Mouse (Mus musculus) urinary bladder, postnatal 25 days (tissue): Measurements from ENCODE around the gene Smim1.

Experiments used
- DNase-seq: peaks from one replicate; pipeline ENCODE4 v3.0.0; 2022; ENCODE audit warnings: low spot score

Gene Smim1

GRCm38 (mm10) chr4:154025641-154026440, at the start of gene Smim1:
Gene Smim1 (minus strand): TSS chr4:154026230.
- peak; percentile 60 for DNase-seq

GRCm38 (mm10) chr4:154071941-154072340, 45.9 kb upstream of the Smim1 start:
- no peak for DNase-seq

GRCm38 (mm10) chr4:154071521-154071920, 45.5 kb upstream of the Smim1 start:
- DNase-seq = no peak

- DNase-seq = peak; percentile 30
Measured at GRCm38 (mm10) chr4:154070896-154071295, 44.9 kb upstream of the Smim1 start.

GRCm38 (mm10) chr4:154064827-154065773, 39.1 kb upstream of the Smim1 start:
- no peak for DNase-seq

GRCm38 (mm10) chr4:154057696-154058095, 31.7 kb upstream of the Smim1 start:
- DNase-seq = no peak

GRCm38 (mm10) chr4:154056661-154057060, 30.6 kb upstream of the Smim1 start:
- DNase-seq = no peak

GRCm38 (mm10) chr4:154056046-154056445, 30.0 kb upstream of the Smim1 start:
- no peak for DNase-seq

- no peak for DNase-seq
Measured at GRCm38 (mm10) chr4:154055482-154055881, 29.5 kb upstream of the Smim1 start.

- no peak for DNase-seq
Measured at GRCm38 (mm10) chr4:154053065-154053464, 27.0 kb upstream of the Smim1 start.

- DNase-seq = no peak
Measured at GRCm38 (mm10) chr4:154051401-154051800, 25.4 kb upstream of the Smim1 start.

- no peak for DNase-seq
Measured at GRCm38 (mm10) chr4:154045837-154046236, 19.8 kb upstream of the Smim1 start.

- no peak for DNase-seq
Measured at GRCm38 (mm10) chr4:154042577-154042976, 16.5 kb upstream of the Smim1 start, which contains the start of gene Ccdc27. Gene Ccdc27 (minus strand): TSS chr4:154042677.

GRCm38 (mm10) chr4:154037123-154037522, 11.1 kb upstream of the Smim1 start:
- no peak for DNase-seq

GRCm38 (mm10) chr4:154028646-154029045, 2.6 kb upstream of the Smim1 start:
- DNase-seq = no peak

- DNase-seq = no peak
Measured at GRCm38 (mm10) chr4:154028066-154028465, 2.0 kb upstream of the Smim1 start.

- DNase-seq = no peak
Measured at GRCm38 (mm10) chr4:154026441-154026761, 371 bp upstream of the Smim1 start.

- no peak for DNase-seq
Measured at GRCm38 (mm10) chr4:154024729-154025521, 1.1 kb downstream of the Smim1 start.

GRCm38 (mm10) chr4:154023754-154024601, 2.1 kb downstream of the Smim1 start:
- DNase-seq = no peak

GRCm38 (mm10) chr4:154022844-154023243, 3.2 kb downstream of the Smim1 start:
- DNase-seq = no peak

GRCm38 (mm10) chr4:154022407-154022806, 3.6 kb downstream of the Smim1 start:
- DNase-seq = no peak
